Mouse (Mus musculus) liver, embryonic 13.5 days (tissue): ENCODE measurements around the gene Hba-x. TPM values are rescaled to one million over a fixed set of nuclear protein-coding genes. Genes with fewer than 3 reads are reported as not detected.

Experiments used
- ATAC-seq: fragments of 200-750 bp; cut with Nextera tagmentation; 2 replicates; pipeline ENCODE4 v1.8.0; 2017; ENCODE audit warnings: low read depth, mild to moderate bottlenecking, moderate number of reproducible peaks, moderate library complexity
- DNase-seq: peaks from one replicate; pipeline ENCODE4 v3.0.0; 2022
- H3K27ac ChIP-seq: fragments of 300-500 bp; sonication (generic); 2 replicates; pipeline ENCODE4 v1.5.1; 2015; ENCODE audit warnings: moderate library complexity, mild to moderate bottlenecking, inconsistent platforms
- H3K27me3 ChIP-seq: fragments of 300-500 bp; sonication (generic); 2 replicates; pipeline ENCODE4 v1.6.1; 2015; ENCODE audit warnings: mild to moderate bottlenecking, inconsistent platforms
- H3K36me3 ChIP-seq: fragments of 300-500 bp; sonication (generic); 2 replicates; pipeline ENCODE4 v1.6.1; 2015; ENCODE audit warnings: mild to moderate bottlenecking, inconsistent platforms
- H3K4me1 ChIP-seq: fragments of 300-500 bp; sonication (generic); replicated peaks from 2 replicates; pipeline ENCODE4 v1.6.1; 2015; ENCODE audit warnings: inconsistent platforms
- H3K4me2 ChIP-seq: fragments of 300-500 bp; sonication (generic); 2 replicates; pipeline ENCODE4 v1.6.1; 2015; ENCODE audit warnings: inconsistent platforms, mild to moderate bottlenecking, moderate library complexity
- H3K4me3 ChIP-seq: fragments of 300-500 bp; sonication (generic); replicated peaks from 2 replicates; pipeline ENCODE4 v1.5.1; 2015; ENCODE audit warnings: mild to moderate bottlenecking, inconsistent platforms
- H3K9ac ChIP-seq: fragments of 300-500 bp; sonication (generic); 2 replicates; pipeline ENCODE4 v1.6.1; 2015; ENCODE audit warnings: mild to moderate bottlenecking, inconsistent platforms
- H3K9me3 ChIP-seq: fragments of 300-500 bp; sonication (generic); replicated peaks from 2 replicates; pipeline ENCODE4 v1.6.1; 2016; ENCODE audit warnings: inconsistent platforms
- WGBS: fragments of 180-500 bp; shearing (Covaris S2); methylation state at CpG from one replicate; pipeline ENCODE4 v1.1.7; 2015; ENCODE audit not compliant: insufficient replicate concordance; 5-methylcytosine and 5-hydroxymethylcytosine counted together
- polyA plus RNA-seq: library from polyadenylated mRNA; unstranded; fragments of >200 nt; fragmentation: Nextera tagmentation; extraction: Ambion mirVana; gene quantifications from 2 replicates; pipeline ENCODE4 v1.2.1, GENCODE M21; 2015

Hba-x gene
- polyA plus RNA-seq, 1 experiment from 2014 or later, result 430 TPM

DNA sequence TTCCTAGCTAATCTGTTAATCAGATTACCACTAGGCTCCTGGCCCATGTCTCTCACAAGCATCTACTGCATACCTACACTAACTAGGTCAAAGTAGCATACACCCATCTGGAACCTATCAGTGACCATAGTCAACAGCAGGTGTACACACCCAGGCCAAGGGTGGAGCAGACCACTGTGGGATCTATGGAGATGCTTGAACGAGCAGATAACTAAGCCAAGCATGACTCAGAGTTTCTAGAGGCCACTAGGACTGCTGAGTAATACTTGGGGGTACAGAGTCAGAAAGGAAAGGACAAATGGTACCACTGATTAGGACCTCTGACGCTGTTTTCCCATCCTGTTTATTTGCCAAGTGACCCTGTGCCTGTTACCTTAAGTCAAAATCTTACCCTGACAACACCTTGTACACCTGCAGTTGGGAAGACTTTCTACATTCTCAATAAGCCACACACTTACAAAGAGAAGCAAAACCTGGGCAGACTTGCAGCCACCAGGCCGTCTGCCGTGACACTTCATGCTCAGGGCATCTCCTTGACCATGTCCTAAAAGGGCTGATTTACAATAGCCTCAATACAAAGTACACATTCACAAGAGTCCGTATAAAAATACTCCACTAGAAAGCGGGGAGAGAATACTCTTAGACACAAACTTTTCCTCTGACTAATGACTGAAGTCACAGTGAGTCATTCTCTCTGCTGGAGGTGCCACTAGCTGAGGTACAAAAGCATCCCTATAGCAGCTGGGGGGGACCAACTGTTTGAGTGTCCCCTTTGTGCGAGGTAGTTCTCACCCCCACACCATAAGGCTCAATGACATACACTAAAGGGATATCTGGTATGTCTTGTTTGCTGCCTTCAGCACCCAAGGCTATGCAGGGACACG lies 25.1 kb upstream of the Hba-x start:
- peaks cover 97% of the 10 kb centered on the region for H3K4me1 ChIP-seq
- peak overlapping the region; percentile 39 for H3K4me2 ChIP-seq
- H3K9ac ChIP-seq, result peak overlapping the region; percentile 84
- no peaks in the 10 kb centered on the region for H3K9me3 ChIP-seq
- peak overlapping the region; percentile 97 for H3K27ac ChIP-seq
- no peaks in the 10 kb centered on the region for H3K27me3 ChIP-seq
- no peak overlapping the region for H3K4me3 ChIP-seq
- 44% methylated on average over 8 of the region's 8 CpGs for WGBS
- peaks cover 70% of the 10 kb centered on the region for H3K36me3 ChIP-seq
- peak; percentile 99 for ATAC-seq
- peak; percentile 92 for DNase-seq

- 100% methylated on average over 1 of the region's 1 CpGs for WGBS
- Histone ChIP-seq H3K4me2 (no peak overlapping the region), H3K9me3 (no peaks in the 10 kb centered on the region), H3K27me3 (no peaks in the 10 kb centered on the region), H3K36me3 (peaks cover 51% of the 10 kb centered on the region), H3K4me3 (no peak overlapping the region), H3K4me1 (peaks cover 96% of the 10 kb centered on the region), H3K9ac (peak overlapping the region; percentile 84), H3K27ac (peak overlapping the region; percentile 97)
- no peak for ATAC-seq
- no peak for DNase-seq
These were observed 23.1 kb upstream of the Hba-x start for GRCm38 (mm10) chr11:32253121-32253520.

DNA sequence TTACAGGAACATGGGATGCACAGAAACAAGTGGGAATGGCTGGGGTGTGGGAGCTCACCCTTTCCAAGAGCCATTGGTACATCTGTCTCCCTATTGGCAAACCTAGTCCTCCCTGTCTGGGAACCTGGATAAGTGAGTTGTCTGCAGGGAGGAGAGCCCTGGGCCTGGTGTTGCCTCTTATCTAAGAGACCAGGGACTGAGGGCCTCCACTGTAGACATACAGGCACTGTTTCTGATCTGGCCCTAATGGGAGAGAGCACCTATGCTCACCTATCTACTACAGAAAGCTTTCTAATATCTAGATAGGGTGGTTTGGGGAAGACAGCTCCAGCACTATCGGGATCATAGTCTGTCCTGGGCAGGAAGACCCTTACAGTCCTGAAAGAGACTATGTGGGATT lies 20.1 kb upstream of the Hba-x start:
- Histone ChIP-seq H3K9me3 (no peaks in the 10 kb centered on the region), H3K4me1 (peaks cover 84% of the 10 kb centered on the region), H3K27me3 (no peaks in the 10 kb centered on the region), H3K9ac (peak overlapping the region; percentile 84), H3K4me2 (peak overlapping the region; percentile 57), H3K4me3 (0 out of 2 replicates have a peak overlapping the region, but pooled peaks have one; percentile 12), H3K36me3 (peaks cover 47% of the 10 kb centered on the region), H3K27ac (peak overlapping the region; percentile 97)
- DNase-seq, result peak; percentile 85
- peak; percentile 100 for ATAC-seq
- WGBS, result 26% methylated on average over 1 of the region's 1 CpGs

DNA sequence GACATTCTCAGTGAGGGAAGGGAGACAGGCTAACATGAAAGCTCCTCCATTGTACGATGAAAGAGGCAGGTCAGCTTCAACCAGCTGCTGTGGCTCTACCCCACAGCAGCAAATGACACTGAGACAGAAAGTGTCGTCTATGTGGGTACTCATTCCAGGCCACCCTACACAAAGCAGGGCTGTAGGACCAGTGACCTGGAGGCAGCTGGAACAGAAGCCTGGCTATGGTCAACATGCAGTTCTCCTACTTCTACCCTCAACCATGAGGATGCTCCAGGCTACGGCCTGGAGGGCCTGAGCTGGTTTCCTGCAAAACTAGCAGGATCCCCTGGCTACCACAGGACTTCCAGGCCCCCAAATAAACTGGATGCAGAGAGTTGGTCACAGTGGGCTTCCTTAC lies 19.6 kb upstream of the Hba-x start:
- 0 out of 2 replicates have a peak overlapping the region, but pooled peaks have one; percentile 12 for H3K4me3 ChIP-seq
- peak overlapping the region; percentile 57 for H3K4me2 ChIP-seq
- peak; percentile 6; the same call in 1 of the 2 replicates for ATAC-seq
- no peak for DNase-seq
- peak overlapping the region; percentile 84 for H3K9ac ChIP-seq
- peaks cover 83% of the 10 kb centered on the region for H3K4me1 ChIP-seq
- peak overlapping the region; percentile 97 for H3K27ac ChIP-seq
- WGBS, result 46% methylated on average over 3 of the region's 3 CpGs
- H3K36me3 ChIP-seq, result peaks cover 50% of the 10 kb centered on the region
- H3K9me3 ChIP-seq, result no peaks in the 10 kb centered on the region
- H3K27me3 ChIP-seq, result no peaks in the 10 kb centered on the region

DNA sequence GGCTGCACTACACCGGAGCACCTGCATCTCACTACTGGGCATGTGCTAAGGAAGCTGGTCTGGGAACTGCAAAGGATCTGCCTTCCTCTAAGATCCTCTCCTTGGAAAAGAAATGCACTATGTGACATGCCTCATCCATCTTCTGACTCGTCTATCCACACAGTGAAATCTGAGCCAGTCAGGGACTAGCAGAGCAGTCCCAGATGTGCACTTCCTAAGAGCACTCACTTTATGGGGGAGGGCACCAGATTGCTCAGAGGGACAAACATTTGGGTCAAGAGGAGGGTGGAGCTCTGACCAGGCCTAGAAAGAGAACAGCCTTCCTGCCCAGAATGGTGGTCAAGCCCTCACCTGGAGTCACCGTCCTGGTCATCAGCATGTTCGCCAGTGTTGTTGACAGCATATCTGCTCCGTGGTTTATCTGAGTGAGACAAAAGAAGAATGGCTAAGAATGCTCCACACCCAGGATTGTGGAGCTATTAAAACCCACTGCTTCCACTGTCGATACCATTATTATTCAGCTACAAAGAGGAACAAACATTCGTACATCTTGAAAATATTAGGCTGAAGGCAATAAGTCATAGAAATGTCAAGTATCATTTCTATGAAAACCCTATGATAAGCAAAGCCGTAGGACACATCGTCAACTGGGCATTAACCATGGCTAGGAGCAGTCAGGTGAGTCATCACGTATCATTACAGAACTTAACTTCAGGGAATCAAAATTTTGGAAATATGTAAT lies 13.4 kb upstream of the Hba-x start:
- Histone ChIP-seq H3K9ac (peak overlapping the region; percentile 76), H3K27ac (peak overlapping the region; percentile 97), H3K4me1 (peaks cover 76% of the 10 kb centered on the region), H3K36me3 (peaks cover 36% of the 10 kb centered on the region), H3K4me3 (no peak overlapping the region), H3K27me3 (no peaks in the 10 kb centered on the region), H3K9me3 (no peaks in the 10 kb centered on the region), H3K4me2 (no peak overlapping the region)
- ATAC-seq (no peak), DNase-seq (no peak)
- WGBS, result 73% methylated on average over 10 of the region's 10 CpGs

GRCm38 (mm10) chr11:32265117-32265738 lies 11.0 kb upstream of the Hba-x start:
- ATAC-seq, result peak; percentile 73
- 0 out of 2 replicates have a peak overlapping the region, but pooled peaks have one; percentile 9 for H3K4me3 ChIP-seq
- peaks cover 86% of the 10 kb centered on the region for H3K4me1 ChIP-seq
- peak; percentile 68 for DNase-seq
- peaks cover 28% of the 10 kb centered on the region for H3K36me3 ChIP-seq
- WGBS, result 36% methylated on average over 3 of the region's 3 CpGs
- H3K4me2 ChIP-seq, result peak overlapping the region; percentile 48
- peak overlapping the region; percentile 97 for H3K27ac ChIP-seq
- no peaks in the 10 kb centered on the region for H3K27me3 ChIP-seq
- no peaks in the 10 kb centered on the region for H3K9me3 ChIP-seq
- peak overlapping the region; percentile 76 for H3K9ac ChIP-seq

GRCm38 (mm10) chr11:32266194-32266593 lies 10.0 kb upstream of the Hba-x start:
- no peak for ATAC-seq
- no peak for DNase-seq
- Histone ChIP-seq H3K36me3 (peaks cover 20% of the 10 kb centered on the region), H3K4me2 (peak overlapping the region; percentile 48), H3K4me1 (peaks cover 86% of the 10 kb centered on the region), H3K9me3 (no peaks in the 10 kb centered on the region), H3K27ac (peak overlapping the region; percentile 97), H3K4me3 (0 out of 2 replicates have a peak overlapping the region, but pooled peaks have one; percentile 5), H3K27me3 (no peaks in the 10 kb centered on the region), H3K9ac (peak overlapping the region; percentile 75)
- WGBS, result 86% methylated on average over 6 of the region's 6 CpGs

DNA sequence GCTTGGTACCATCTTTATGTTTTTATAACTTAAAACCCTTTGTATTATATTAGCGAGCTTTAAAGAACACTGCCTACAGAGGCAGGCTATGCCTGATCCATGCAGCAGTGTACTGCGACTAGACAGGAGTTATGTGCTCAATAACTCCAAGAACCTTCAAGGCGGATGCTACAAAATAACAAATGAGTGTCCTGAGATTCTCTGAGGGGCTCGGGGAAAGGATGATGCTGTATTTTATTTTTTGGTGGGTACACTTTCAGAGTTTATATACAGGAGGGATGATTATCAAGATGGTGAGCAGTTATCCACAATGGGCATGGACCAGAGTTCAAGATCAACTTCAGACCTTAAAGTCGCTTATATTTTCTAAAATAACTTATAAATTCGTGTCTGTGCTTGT lies 9.4 kb upstream of the Hba-x start:
- H3K4me1 ChIP-seq, result peaks cover 88% of the 10 kb centered on the region

GRCm38 (mm10) chr11:32267188-32267884 lies 8.9 kb upstream of the Hba-x start, which contains the start of gene Nprl3:
Gene Nprl3, minus strand, starts transcription at chr11:32267707.
- Histone ChIP-seq H3K4me3 (peak within 1 kb of the TSS; percentile 84), H3K36me3 (peaks cover 10% of the 10 kb centered on the region), H3K9ac (peak within 1 kb of the TSS; percentile 97), H3K4me2 (peak within 1 kb of the TSS; percentile 81), H3K9me3 (no peaks in the 10 kb centered on the region), H3K27ac (peak within 1 kb of the TSS; percentile 97), H3K4me1 (peaks cover 88% of the 10 kb centered on the region), H3K27me3 (no peaks in the 10 kb centered on the region)
- peak; percentile 77 for ATAC-seq
- under 1% methylated on average over 54 of the region's 54 CpGs for WGBS
- peak; percentile 92 for DNase-seq

More for the DNA sequence above, 9.4 kb upstream of the Hba-x start:
- H3K9me3 ChIP-seq, result no peaks in the 10 kb centered on the region
- H3K4me2 ChIP-seq, result peak overlapping the region; percentile 81
- H3K27ac ChIP-seq, result peak overlapping the region; percentile 97
- H3K9ac ChIP-seq, result peak overlapping the region; percentile 97
- H3K4me3 ChIP-seq, result peak overlapping the region; percentile 84
- DNase-seq (no peak), ATAC-seq (no peak)
- H3K27me3 ChIP-seq, result no peaks in the 10 kb centered on the region
- WGBS, result 24% methylated on average over 6 of the region's 6 CpGs
- H3K36me3 ChIP-seq, result peaks cover 16% of the 10 kb centered on the region

DNA sequence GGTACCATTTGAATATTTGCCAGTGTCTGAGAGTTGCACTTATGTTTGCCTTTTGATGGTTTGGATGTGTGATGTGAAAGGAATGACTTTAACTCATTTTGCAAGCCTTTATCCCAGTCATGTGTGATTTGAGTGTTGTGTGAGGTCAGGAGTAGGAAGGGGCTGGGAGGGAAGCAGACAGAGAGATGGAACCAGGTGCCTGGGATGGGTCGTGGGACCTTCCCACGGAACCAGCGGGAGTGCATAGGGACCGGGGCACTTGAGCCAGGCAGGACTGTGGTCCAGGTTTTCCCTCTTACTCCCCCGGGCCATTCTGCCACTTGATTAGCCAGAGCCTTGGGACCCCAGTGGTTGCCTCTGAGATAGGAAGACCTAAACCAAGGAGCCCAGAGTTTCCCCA lies 8.2 kb upstream of the Hba-x start:
- Histone ChIP-seq H3K27ac (peak overlapping the region; percentile 97), H3K4me3 (peak overlapping the region; percentile 84), H3K4me1 (peaks cover 87% of the 10 kb centered on the region), H3K9me3 (no peaks in the 10 kb centered on the region), H3K36me3 (0 out of 2 replicates have a peak, but pooled peaks cover 4% of the 10 kb centered on the region), H3K27me3 (no peaks in the 10 kb centered on the region), H3K9ac (peak overlapping the region; percentile 97), H3K4me2 (peak overlapping the region; percentile 81)
- DNase-seq, result no peak
- ATAC-seq, result no peak
- WGBS, result 20% methylated on average over 5 of the region's 5 CpGs
